Mouse (Mus musculus) neural tube, embryonic 11.5 days (tissue): ENCODE measurements around the gene Fmn2. TPM values are rescaled to one million over a fixed set of nuclear protein-coding genes. Genes with fewer than 3 reads are reported as not detected.

Source experiments
- ATAC-seq: fragments of 200-750 bp; cut with Nextera tagmentation; 2 replicates; pipeline ENCODE4 v1.8.0; 2017; ENCODE audit warnings: moderate number of reproducible peaks, mild to moderate bottlenecking, moderate TSS enrichment, moderate library complexity; ENCODE audit not compliant: insufficient read depth, low FRiP score, low TSS enrichment
- DNase-seq: peaks from one replicate; pipeline ENCODE4 v3.0.0-alpha.2; 2015; ENCODE audit warnings: low spot score
- H3K27ac ChIP-seq: fragments of 300-500 bp; sonication (generic); 2 replicates; pipeline ENCODE4 v1.5.1; 2014; ENCODE audit warnings: low read depth, mild to moderate bottlenecking, low read length
- H3K27me3 ChIP-seq: fragments of 300-500 bp; sonication (generic); 2 replicates; pipeline ENCODE4 v1.6.1; 2014; ENCODE audit warnings: mild to moderate bottlenecking, low read length, mixed read lengths; ENCODE audit not compliant: control insufficient read depth, insufficient read depth
- H3K36me3 ChIP-seq: fragments of 300-500 bp; sonication (generic); 2 replicates; pipeline ENCODE4 v1.6.1; 2014; ENCODE audit warnings: mild to moderate bottlenecking, low read length, moderate library complexity, mixed read lengths; ENCODE audit not compliant: control insufficient read depth, insufficient read depth
- H3K4me1 ChIP-seq: fragments of 300-500 bp; sonication (generic); 2 replicates; pipeline ENCODE4 v1.6.1; 2014; ENCODE audit warnings: low read length, mixed read lengths; ENCODE audit not compliant: control insufficient read depth, insufficient read depth
- H3K4me2 ChIP-seq: fragments of 300-500 bp; sonication (generic); 2 replicates; pipeline ENCODE4 v1.6.1; 2014; ENCODE audit warnings: low read depth, mild to moderate bottlenecking, moderate library complexity
- H3K4me3 ChIP-seq: fragments of 300-500 bp; sonication (generic); 2 replicates; pipeline ENCODE4 v1.5.1; 2014; ENCODE audit warnings: low read depth, low read length
- H3K9ac ChIP-seq: fragments of 300-500 bp; sonication (generic); 2 replicates; pipeline ENCODE4 v1.6.1; 2014; ENCODE audit warnings: mild to moderate bottlenecking, low read length
- H3K9me3 ChIP-seq: fragments of 300-500 bp; sonication (generic); 2 replicates; pipeline ENCODE4 v1.6.1; 2016; ENCODE audit warnings: low read length; ENCODE audit not compliant: control insufficient read depth
- WGBS: fragments of 180-500 bp; shearing (Covaris S2); extraction: QIAGEN DNeasy Blood & Tissue Kit; methylation state at CpG from one replicate; pipeline ENCODE4 v1.1.7; 2014; 5-methylcytosine and 5-hydroxymethylcytosine counted together
- polyA plus RNA-seq: library from polyadenylated mRNA; unstranded; fragments of >200 nt; fragmentation: Nextera tagmentation; extraction: Ambion mirVana; gene quantifications from 2 replicates; pipeline ENCODE4 v1.2.1, GENCODE M21; 2014

The Fmn2 gene
- 6.9 and 7.4 TPM in 2 replicates for polyA plus RNA-seq

GRCm38 (mm10) chr1:174501661-174502030 lies at the start of gene Fmn2:
Gene Fmn2, plus strand, starts transcription at chr1:174501825.
- Histone ChIP-seq H3K36me3 (no peaks in the 10 kb centered on the region), H3K4me2 (peak within 1 kb of the TSS; percentile 90), H3K27me3 (no peaks in the 10 kb centered on the region), H3K9ac (peak within 1 kb of the TSS; percentile 87), H3K4me3 (peak within 1 kb of the TSS; percentile 75), H3K4me1 (peaks cover 15% of the 10 kb centered on the region; the same call in 1 of the 2 replicates), H3K27ac (peak within 1 kb of the TSS; percentile 89), H3K9me3 (no peaks in the 10 kb centered on the region)
- ATAC-seq (peak; percentile 95), DNase-seq (peak; percentile 93)
- 0% methylated on average over 27 of the region's 29 CpGs for WGBS

DNA sequence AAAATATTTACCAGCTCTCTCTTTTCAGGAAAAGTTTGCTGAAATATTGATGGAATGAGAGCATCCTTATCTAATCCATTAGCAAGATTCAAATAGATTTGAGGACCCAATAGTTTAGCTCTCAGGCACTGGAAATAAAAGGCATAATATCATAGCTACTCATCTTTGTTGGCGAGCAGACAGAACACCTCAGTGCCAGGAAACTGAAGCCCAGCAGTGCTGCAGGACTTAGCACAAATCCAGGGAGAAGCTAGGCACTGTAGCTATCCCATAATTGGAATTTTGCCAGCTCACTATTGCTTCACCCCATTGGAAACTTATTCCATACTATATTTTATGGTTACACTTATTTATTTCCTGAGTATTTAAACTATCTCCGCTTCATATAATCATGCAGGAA lies 46.5 kb upstream of the Fmn2 start:
- no peaks in the 10 kb centered on the region for H3K36me3 ChIP-seq
- no peak overlapping the region for H3K4me2 ChIP-seq
- H3K27me3 ChIP-seq = no peaks in the 10 kb centered on the region
- DNase-seq (no peak), ATAC-seq (no peak)
- no peaks in the 10 kb centered on the region for H3K4me1 ChIP-seq
- no peak overlapping the region for H3K27ac ChIP-seq
- H3K9me3 ChIP-seq = no peaks in the 10 kb centered on the region
- H3K9ac ChIP-seq = no peak overlapping the region
- 90% methylated on average over 2 of the region's 2 CpGs for WGBS
- no peak overlapping the region for H3K4me3 ChIP-seq

GRCm38 (mm10) chr1:174465385-174465784 lies 36.2 kb upstream of the Fmn2 start:
- H3K4me3 ChIP-seq = no peak overlapping the region
- DNase-seq = no peak
- H3K27me3 ChIP-seq = no peaks in the 10 kb centered on the region
- 83% methylated on average over 3 of the region's 3 CpGs for WGBS
- ATAC-seq = no peak
- no peak overlapping the region for H3K27ac ChIP-seq
- no peaks in the 10 kb centered on the region for H3K9me3 ChIP-seq
- H3K4me2 ChIP-seq = no peak overlapping the region
- no peak overlapping the region for H3K9ac ChIP-seq
- no peaks in the 10 kb centered on the region for H3K36me3 ChIP-seq
- no peaks in the 10 kb centered on the region for H3K4me1 ChIP-seq

DNA sequence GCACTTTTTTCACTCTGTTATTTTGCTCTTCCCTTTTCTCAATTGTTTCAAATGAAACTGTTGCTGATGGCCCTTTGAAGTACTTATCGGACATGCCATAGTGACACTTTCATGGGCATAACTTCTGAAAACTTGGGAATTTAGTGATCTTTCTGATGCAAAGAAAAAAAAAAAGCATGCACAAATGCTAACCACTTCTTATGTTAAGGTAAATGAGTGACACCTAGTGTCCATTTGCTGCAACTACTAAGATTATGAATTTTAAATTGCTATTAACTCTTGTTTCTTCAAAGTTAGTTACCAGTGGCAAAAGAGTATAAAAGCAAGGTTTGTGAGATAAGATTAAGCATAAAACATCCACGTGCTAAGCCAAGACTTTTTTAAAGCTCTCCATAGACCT lies 35.4 kb upstream of the Fmn2 start:
- H3K27me3 ChIP-seq = no peaks in the 10 kb centered on the region
- H3K9ac ChIP-seq = no peak overlapping the region
- no peaks in the 10 kb centered on the region for H3K9me3 ChIP-seq
- no peak overlapping the region for H3K4me2 ChIP-seq
- H3K4me1 ChIP-seq = no peaks in the 10 kb centered on the region
- no peak for ATAC-seq
- H3K4me3 ChIP-seq = no peak overlapping the region
- H3K36me3 ChIP-seq = no peaks in the 10 kb centered on the region
- no peak for DNase-seq
- WGBS = 42% methylated on average over 2 of the region's 2 CpGs
- H3K27ac ChIP-seq = no peak overlapping the region

DNA sequence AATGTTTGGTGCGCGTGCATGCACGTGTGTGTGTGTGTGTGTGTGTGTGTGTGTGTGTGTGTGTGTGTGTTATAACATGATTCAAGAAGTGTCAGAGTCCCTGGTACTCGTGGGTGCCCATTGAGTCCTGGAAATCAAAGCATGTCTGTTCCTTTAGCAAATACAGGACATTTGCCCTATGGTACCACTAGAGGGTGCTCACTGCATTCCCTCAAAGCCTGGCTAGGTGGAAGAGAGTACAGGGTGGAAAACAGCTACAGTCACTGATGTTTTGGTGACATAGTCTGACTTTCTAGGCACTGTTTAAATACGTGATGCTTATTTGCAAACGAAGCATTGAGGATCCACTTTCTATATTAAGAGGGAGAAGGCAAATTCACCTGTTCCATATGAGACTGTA lies 31.9 kb upstream of the Fmn2 start:
- no peaks in the 10 kb centered on the region for H3K36me3 ChIP-seq
- H3K27me3 ChIP-seq = no peaks in the 10 kb centered on the region
- H3K9me3 ChIP-seq = no peaks in the 10 kb centered on the region
- no peak overlapping the region for H3K4me3 ChIP-seq
- WGBS = 6% methylated on average over 6 of the region's 6 CpGs
- DNase-seq (peak; percentile 47), ATAC-seq (peak; percentile 67)
- no peak overlapping the region for H3K27ac ChIP-seq
- H3K4me1 ChIP-seq = no peaks in the 10 kb centered on the region
- no peak overlapping the region for H3K9ac ChIP-seq
- no peak overlapping the region for H3K4me2 ChIP-seq

DNA sequence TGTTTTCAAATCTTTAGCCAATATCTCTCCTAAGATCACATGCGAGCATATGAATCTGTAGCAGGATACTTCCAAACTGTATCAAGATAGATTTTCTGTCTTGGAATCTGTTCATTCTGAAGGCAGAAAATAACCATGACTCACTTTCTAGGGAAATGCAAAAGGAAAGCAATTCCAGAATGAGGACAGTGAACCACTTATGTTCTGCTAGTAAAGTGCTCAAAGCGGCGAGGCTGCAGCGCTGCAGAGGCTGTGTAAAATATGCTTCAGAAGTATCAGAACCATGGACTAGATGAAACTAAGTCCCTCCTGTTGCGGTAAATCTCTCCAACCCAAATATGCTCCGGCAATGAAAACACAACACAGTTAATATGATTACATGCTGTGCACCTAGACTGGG lies 19.1 kb upstream of the Fmn2 start:
- Histone ChIP-seq H3K9me3 (no peaks in the 10 kb centered on the region), H3K4me1 (no peaks in the 10 kb centered on the region), H3K9ac (no peak overlapping the region), H3K27me3 (no peaks in the 10 kb centered on the region), H3K4me3 (no peak overlapping the region), H3K36me3 (no peaks in the 10 kb centered on the region), H3K4me2 (no peak overlapping the region), H3K27ac (no peak overlapping the region)
- ATAC-seq (no peak), DNase-seq (no peak)
- 93% methylated on average over 6 of the region's 6 CpGs for WGBS

DNA sequence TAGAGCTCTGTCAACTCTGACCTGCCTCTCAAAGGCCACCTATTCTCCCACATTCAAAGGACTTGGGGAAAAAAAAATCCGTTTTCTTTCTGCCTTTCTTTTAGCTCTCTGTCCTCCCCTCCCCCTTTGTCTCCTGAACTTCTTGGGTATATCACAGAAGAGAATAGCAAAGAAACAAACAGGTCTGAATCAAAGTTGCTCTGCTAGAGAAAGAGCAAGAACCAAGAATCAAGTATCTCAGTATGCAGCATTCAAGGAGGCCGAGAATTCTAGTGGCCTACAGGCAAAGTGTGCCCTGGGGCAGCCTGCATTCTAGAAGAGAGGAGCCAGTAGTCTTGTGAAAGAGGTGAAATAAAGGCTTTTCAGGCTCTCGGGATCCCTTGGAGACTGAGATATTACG lies 1.6 kb upstream of the Fmn2 start:
- H3K4me2 ChIP-seq = no peak overlapping the region
- no peak for ATAC-seq
- H3K36me3 ChIP-seq = no peaks in the 10 kb centered on the region
- DNase-seq = no peak
- 26% methylated on average over 4 of the region's 4 CpGs for WGBS
- H3K9me3 ChIP-seq = no peaks in the 10 kb centered on the region
- no peak overlapping the region for H3K9ac ChIP-seq
- no peaks in the 10 kb centered on the region for H3K27me3 ChIP-seq
- H3K4me1 ChIP-seq = peaks cover 10% of the 10 kb centered on the region; the same call in 1 of the 2 replicates
- H3K27ac ChIP-seq = peak overlapping the region; percentile 21; the same call in 1 of the 2 replicates
- no peak overlapping the region for H3K4me3 ChIP-seq

DNA sequence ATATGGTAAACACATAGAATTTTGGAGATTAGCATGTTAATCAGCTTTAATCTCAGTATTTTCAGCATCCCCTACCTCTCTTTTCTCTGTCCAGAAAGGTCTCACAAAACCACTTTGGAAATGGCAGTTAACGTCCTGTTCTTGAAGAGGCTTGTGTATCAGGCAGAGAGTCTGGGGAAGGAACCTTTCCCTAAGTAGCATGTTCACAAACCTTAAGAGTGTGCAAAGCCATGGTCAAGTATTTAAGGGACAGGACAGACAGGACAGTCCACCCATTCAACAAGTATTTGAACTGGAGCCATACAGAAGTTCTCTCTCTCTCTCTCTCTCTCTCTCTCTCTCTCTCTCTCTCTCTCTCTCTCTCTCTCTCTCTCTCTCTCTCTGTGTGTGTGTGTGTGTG lies 614 bp upstream of the Fmn2 start:
- H3K27me3 ChIP-seq = no peaks in the 10 kb centered on the region
- H3K4me1 ChIP-seq = peaks cover 15% of the 10 kb centered on the region; the same call in 1 of the 2 replicates
- DNase-seq = no peak
- no peak overlapping the region for H3K9ac ChIP-seq
- H3K27ac ChIP-seq = no peak overlapping the region
- ATAC-seq = no peak
- no peak overlapping the region for H3K4me3 ChIP-seq
- no peak overlapping the region for H3K4me2 ChIP-seq
- H3K36me3 ChIP-seq = no peaks in the 10 kb centered on the region
- 26% methylated on average over 1 of the region's 1 CpGs for WGBS
- H3K9me3 ChIP-seq = no peaks in the 10 kb centered on the region

DNA sequence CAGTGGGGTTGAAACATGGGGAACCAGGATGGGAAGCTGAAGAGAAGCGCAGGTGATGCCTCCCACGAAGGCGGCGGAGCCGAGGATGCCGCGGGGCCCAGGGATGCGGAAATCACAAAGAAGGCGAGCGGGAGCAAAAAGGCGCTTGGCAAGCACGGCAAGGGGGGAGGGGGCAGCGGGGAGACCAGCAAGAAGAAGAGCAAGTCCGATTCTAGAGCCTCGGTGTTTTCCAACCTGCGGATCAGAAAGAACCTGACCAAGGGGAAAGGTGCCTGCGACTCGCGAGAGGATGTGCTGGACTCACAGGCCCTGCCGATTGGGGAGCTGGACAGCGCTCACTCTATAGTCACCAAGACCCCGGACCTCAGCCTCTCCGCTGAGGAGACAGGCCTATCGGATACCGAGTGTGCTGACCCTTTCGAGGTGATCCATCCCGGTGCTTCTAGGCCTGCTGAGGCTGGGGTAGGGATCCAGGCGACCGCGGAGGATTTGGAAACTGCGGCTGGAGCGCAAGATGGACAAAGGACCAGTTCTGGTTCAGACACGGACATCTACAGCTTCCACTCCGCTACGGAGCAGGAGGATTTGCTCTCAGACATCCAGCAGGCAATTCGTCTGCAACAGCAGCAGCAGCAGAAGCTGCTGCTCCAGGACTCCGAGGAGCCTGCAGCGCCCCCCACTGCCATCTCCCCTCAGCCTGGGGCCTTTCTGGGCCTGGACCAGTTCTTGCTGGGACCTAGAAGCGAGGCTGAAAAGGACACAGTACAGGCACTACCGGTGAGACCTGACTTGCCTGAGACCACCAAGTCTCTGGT lies 613 bp downstream of the Fmn2 start:
- ATAC-seq (peak; percentile 56), DNase-seq (peak; percentile 75)
- Histone ChIP-seq H3K4me3 (peak overlapping the region; percentile 75), H3K36me3 (no peaks in the 10 kb centered on the region), H3K9me3 (no peaks in the 10 kb centered on the region), H3K4me1 (peaks cover 15% of the 10 kb centered on the region; the same call in 1 of the 2 replicates), H3K27ac (peak overlapping the region; percentile 89), H3K4me2 (peak overlapping the region; percentile 90), H3K9ac (peak overlapping the region; percentile 87), H3K27me3 (no peaks in the 10 kb centered on the region)
- under 1% methylated on average over 40 of the region's 40 CpGs for WGBS
